Mouse (Mus musculus) urinary bladder, adult 2 months (tissue): Measurements from ENCODE around the gene Sub1. TPM values are rescaled to one million over a fixed set of nuclear protein-coding genes. Genes with fewer than 3 reads are reported as not detected.

Experiments used
- DNase-seq: peaks from one replicate; pipeline ENCODE4 v3.0.0; 2022; ENCODE audit warnings: low spot score
- polyA plus RNA-seq: library from polyadenylated mRNA; depleted of rRNA; stranded (reverse); fragments of >200 nt; gene quantifications from 2 replicates; pipeline ENCODE4 v1.2.3, GENCODE M21; 2012; rRNA removed

Gene Sub1
- polyA plus RNA-seq, 1 experiment, result 172 TPM

- no peak for DNase-seq
These were observed 27.9 kb downstream of the Sub1 start for GRCm38 (mm10) chr15:11968851-11969250.

- no peak for DNase-seq
These were observed 30.4 kb downstream of the Sub1 start for GRCm38 (mm10) chr15:11966367-11966766.

GRCm38 (mm10) chr15:11965201-11965845 is 31.5 kb downstream of the Sub1 start:
- no peak for DNase-seq

- DNase-seq, result no peak
These were observed 32.8 kb downstream of the Sub1 start for GRCm38 (mm10) chr15:11963791-11964525.

GRCm38 (mm10) chr15:11959716-11960115 is 37.1 kb downstream of the Sub1 start:
- DNase-seq, result no peak

- no peak for DNase-seq
These were observed 40.7 kb downstream of the Sub1 start for GRCm38 (mm10) chr15:11956129-11956528.

- DNase-seq, result no peak
These were observed 42.6 kb downstream of the Sub1 start for GRCm38 (mm10) chr15:11954190-11954589.

- no peak for DNase-seq
These were observed 44.6 kb downstream of the Sub1 start for GRCm38 (mm10) chr15:11952159-11952558.

- DNase-seq, result no peak
These were observed 45.6 kb downstream of the Sub1 start for GRCm38 (mm10) chr15:11951181-11951580.

GRCm38 (mm10) chr15:11950144-11950543 is 46.6 kb downstream of the Sub1 start:
- DNase-seq, result no peak

GRCm38 (mm10) chr15:11949490-11949889 is 47.3 kb downstream of the Sub1 start:
- no peak for DNase-seq

- no peak for DNase-seq
These were observed 55.9 kb downstream of the Sub1 start for GRCm38 (mm10) chr15:11940855-11941254.

Other genes starting within 250 kb of the Sub1 start
- 3.2 and 3.7 TPM in 2 replicates for gene Npr3, start 89.7 kb downstream of the Sub1 start, polyA plus RNA-seq
- gene Zfr, start 120.8 kb upstream of the Sub1 start, polyA plus RNA-seq, result 50.2 and 53.9 TPM in 2 replicates
- 13.7 and 14.0 TPM in 2 replicates for gene Mtmr12, start 208.0 kb upstream of the Sub1 start, polyA plus RNA-seq